Mouse (Mus musculus) spleen, postnatal 10 days (tissue): ENCODE results near the gene Cyp2c38.
"Not testable (repeated sequence)": the region's sequence is repeated elsewhere in the genome, so short reads cannot be mapped to it uniquely, and the experiment has no call there.

Source experiments
- DNase-seq, 2 experiments: peaks; one replicate each; pipeline ENCODE4 v3.0.0; 2021 to 2022; ENCODE audit warnings: low spot score in 2 of 2

Cyp2c38 gene

GRCm38 (mm10) chr19:39462941-39463340 lies at the start of gene Cyp2c38:
Cyp2c38 (minus strand) TSS chr19:39463075.
- DNase-seq, result no peak

DNA sequence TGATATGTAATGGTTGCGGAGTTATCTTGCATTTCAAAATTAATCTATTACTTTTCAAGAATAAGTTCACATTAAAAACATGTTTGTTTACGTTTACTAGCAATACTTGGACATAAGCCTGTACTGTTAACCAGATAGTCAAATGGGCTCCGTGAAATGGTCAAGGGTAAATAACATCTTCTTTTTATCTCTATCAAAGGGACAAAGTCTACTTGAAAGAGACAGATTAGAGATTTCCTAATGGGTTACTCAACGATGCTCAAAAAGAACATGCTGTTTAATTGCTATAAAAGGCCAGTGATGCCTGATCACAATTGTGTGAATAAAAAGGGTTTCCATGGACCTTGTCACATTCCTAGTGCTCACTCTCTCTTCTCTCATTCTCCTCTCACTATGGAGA lies 47.7 kb upstream of the Cyp2c38 start, which contains the start of gene Cyp2c39:
Gene Cyp2c39, plus strand, starts transcription at position 329 of the 400 bp plus-strand sequence.
- DNase-seq, result no peak

GRCm38 (mm10) chr19:39509533-39509932 lies 46.7 kb upstream of the Cyp2c38 start:
- no peak for DNase-seq

- DNase-seq, result no peak
These were observed 43.5 kb upstream of the Cyp2c38 start for GRCm38 (mm10) chr19:39506341-39506740.

DNA sequence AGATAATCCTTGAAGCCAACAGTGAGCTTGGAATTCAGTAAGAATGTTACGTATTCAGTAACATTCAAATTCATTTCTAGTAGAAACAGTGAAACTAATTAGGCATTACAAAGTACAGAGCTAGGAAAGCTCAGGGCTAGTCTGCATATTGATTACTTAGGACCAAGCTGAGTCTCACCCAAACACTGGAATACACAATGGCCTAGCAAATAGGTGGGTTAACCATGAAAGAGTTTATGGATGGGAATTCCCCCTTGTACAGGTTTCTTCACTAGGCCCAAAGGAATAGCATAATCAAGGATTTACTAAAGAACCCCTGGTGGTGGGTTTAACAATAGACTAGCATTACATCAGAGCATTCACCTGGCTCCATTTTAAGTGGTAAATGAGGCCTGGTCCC lies 21.1 kb upstream of the Cyp2c38 start:
- DNase-seq, result not testable (repeated sequence)

DNA sequence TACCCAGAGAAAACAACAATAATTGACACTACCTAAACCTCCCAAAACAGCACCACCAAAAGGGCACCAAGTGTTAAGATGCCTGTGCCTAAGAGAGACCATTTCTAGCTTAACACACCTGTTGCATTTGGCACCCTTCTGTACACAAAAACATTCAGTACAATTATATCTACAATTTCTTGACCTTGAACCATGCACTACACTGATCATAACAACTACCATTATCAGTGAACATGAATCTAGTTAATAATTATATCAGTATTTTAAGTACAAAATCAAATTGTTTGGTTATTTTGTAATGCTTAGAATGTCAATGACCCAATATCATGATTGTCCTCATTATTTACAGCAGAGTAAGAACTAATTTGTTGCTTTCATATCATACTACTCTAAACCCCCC lies 1.0 kb upstream of the Cyp2c38 start:
- no peak for DNase-seq
